Mouse (Mus musculus) erythroblast, adult 5-6 weeks (primary cell): Measurements from ENCODE around the gene 1700012A03Rik. TPM values are rescaled to one million over a fixed set of nuclear protein-coding genes. Genes with fewer than 3 reads are reported as not detected.

Source experiments
- ATAC-seq: replicated peaks from 2 replicates; pipeline ENCODE4 v1.8.0; 2016; ENCODE audit warnings: moderate number of reproducible peaks, mild to moderate bottlenecking, moderate TSS enrichment, inconsistent platforms; ENCODE audit not compliant: poor library complexity, low FRiP score, severe bottlenecking
- total RNA-seq, 2 experiments: library from RNA; stranded (forward) in 1 of 2; stranded (reverse) in 1 of 2; fragments of 150-400 nt in 1 of 2; fragments of 200-764, 138-1000 nt in 1 of 2; gene quantifications; 2 replicates each; pipeline versions ENCODE4 v1.2.3 to v1.2.4; 2015 to 2017; ENCODE audit warnings: low replicate concordance in 2 of 2

Gene 1700012A03Rik
- total RNA-seq, 2 experiments from 2014 or later = not detected

DNA sequence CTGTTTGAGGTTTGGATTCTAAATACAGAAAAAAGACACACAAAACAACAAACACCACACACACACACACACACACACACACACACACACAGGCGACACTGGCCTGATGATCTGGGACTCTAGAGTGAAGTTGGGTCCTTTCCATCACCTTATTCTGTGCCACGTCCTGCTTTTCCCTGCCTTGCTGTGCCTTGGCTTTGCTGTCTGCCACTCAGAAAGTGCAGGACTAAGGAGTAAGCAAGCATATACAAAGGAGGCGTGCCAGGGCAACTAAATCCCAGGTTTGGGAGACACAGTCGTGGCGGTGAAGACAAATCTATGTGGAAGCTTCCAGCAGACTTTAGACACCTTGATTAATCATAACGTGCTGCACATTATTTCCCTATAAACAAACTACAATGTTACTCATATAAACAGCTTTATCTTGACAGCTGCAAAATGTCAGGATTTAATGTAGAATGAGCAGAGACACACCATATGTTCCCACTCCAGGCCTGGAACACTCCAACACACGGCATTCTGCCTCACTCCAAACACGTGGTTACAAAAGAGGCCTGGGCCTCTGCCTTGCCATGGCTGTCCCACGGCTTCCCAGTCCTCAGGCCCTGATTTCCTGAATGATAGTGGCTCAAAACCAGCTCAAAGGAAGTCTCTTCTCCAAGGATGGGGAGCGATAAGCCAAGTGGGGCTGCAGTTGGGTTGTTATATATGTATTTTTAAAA is 15.9 kb downstream of the 1700012A03Rik start:
- ATAC-seq = no peak

GRCm38 (mm10) chr6:32072161-32072560 is 22.1 kb downstream of the 1700012A03Rik start:
- ATAC-seq = no peak

DNA sequence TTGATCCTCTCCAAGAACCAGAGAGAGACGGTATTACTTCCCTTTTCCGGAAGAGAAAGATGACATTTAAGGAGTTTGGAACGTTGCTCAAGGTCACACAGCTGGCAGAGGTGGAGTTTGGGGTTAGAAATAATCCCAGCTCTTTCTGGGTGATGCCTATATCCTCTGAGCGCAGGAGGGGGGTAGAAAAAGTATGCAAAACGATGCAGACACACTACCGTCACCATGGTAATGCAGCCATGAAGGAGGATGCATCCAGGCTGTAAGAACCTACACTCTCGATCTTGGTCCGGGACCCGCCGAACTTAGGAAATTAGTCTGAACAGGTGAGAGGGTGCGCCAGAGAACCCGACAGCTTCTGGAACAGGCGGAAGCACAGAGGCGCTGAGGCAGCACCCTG is 43.3 kb downstream of the 1700012A03Rik start:
- no peak for ATAC-seq

DNA sequence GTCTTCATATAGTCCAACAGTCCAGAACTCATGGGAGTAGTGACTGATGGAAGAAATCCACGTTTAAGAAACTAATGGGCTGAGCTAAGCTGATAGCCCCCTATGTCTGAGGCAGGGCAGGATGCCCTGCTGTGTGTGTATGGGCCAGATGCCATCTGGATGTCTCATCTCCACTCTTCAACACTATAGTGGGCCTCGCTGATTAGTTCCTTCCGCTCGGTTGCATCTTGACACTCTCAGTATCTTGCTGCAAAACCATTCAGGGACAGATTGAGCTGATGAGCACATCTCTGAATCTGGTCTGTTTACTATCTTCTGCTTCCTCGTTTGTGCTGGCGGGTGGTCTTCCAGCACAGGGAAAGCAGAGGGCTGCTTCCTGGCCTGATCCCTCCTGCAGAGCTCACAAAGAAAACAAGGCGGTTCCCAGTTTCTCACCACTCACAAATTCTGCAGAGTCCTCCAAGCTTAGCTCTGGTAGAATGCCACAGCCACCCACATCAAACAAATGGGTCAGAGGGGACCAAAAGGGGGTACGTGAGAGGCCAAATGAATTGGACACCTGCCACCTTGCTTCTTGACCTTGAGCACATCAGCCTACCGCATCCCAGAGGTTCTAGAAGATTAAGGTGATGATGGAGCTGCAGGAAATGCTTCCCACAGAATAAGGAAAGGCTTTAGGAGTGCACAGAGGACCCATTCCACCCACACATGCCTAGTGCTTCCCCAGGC is 55.7 kb downstream of the 1700012A03Rik start:
- no peak for ATAC-seq
